Mouse (Mus musculus): ENCODE results near the gene Wdr5b.

DNA sequence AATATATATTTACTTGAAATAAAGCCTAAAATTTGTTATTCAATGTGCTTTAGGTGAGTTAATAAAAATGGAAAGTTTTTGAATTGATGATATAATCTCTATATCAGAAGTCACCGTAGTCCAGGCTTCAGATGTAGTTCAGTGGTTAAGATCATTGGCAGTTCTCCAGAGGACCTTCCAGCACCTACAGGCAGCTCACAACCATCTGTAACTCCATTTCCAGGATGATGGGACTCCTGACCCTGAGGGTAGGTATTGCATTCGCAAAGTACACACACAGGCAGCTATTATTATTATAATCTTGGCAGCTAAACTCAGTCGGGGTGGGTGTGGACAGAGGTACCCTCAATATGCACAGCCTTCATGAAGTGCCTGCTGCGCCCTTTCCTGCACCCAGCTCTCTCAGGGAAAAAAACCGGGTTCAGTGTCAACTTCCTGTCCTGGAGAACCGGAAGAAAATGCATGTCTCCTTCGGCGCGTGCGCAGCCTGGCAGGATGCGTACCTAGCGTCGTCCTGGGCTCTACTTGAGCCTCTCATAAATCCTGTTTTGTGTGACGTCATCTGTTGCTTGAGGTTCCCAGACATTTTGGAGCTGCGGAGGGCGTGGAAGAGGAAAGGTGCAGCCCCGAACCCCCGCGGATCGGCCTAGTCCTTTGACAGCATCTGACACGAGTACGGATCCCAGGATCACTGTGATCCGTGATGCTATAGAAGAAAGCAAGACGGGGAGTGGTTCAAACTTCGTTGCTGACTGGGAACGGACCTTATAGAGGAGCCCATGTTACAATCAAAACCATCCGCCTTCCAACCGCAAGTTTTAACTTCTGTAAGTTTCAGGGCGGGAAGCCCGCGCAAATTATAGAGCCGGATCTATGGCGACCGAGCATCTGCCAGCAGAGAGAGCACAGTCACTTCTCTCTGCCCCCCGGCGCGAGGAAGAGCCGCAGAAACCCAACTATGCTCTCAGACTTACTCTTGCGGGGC, at the start of gene Wdr5b:
- TF ChIP-seq USF1 (IDR thresholded peaks at IDR 0.05; ENCODE audit: low read depth, low read length), result no peak
- TF ChIP-seq MEF2A (IDR thresholded peaks at IDR 0.05; ENCODE audit: borderline replicate concordance, low read depth, low read length), result peak; percentile 67; the same call in 1 of the 2 replicates
- peak; percentile 89 for TF ChIP-seq POLR2A (IDR thresholded peaks at IDR 0.05; ENCODE audit: low read depth, low read length)
- peak; percentile 94 for TF ChIP-seq SIN3A (IDR thresholded peaks at IDR 0.05; ENCODE audit: low read length)
- peak; percentile 87 for TF ChIP-seq MAX (IDR thresholded peaks at IDR 0.05; ENCODE audit: low read length)
- peak; percentile 64; the same call in 1 of the 2 replicates for TF ChIP-seq TCF12 (IDR thresholded peaks at IDR 0.05; ENCODE audit: low read depth, low read length)
- no peak for TF ChIP-seq MAFK (IDR thresholded peaks at IDR 0.05; ENCODE audit: insufficient replicate concordance, low read length)
- no peak for TF ChIP-seq CTCF (conservative IDR thresholded peaks at IDR 0.05 in 1 of 2, IDR thresholded peaks at IDR 0.05 in 1 of 2; ENCODE audit: low read depth in 2 of 2, low read length in 2 of 2)
- TF ChIP-seq HCFC1 (IDR thresholded peaks at IDR 0.05; ENCODE audit: low read depth, low read length), result peak; percentile 90
- TF ChIP-seq EP300 (IDR thresholded peaks at IDR 0.05; ENCODE audit: low read length), result no peak
- no peak for TF ChIP-seq CHD1 (IDR thresholded peaks at IDR 0.05; ENCODE audit: low read depth, low read length)
- TF ChIP-seq SMC3 (IDR thresholded peaks at IDR 0.05; ENCODE audit: low read depth, low read length), result no peak
- peak; percentile 77; the same call in 1 of the 2 replicates for TF ChIP-seq KAT2A (IDR thresholded peaks at IDR 0.05; ENCODE audit: insufficient replicate concordance, low read length)

Measured in CH12.LX (cell line).